Mouse (Mus musculus) layer of hippocampus, adult 8-10 months (tissue): ENCODE measurements around the gene Cox17. TPM values are rescaled to one million over a fixed set of nuclear protein-coding genes. Genes with fewer than 3 reads are reported as not detected.
"Not testable (repeated sequence)": the region's sequence is repeated elsewhere in the genome, so short reads cannot be mapped to it uniquely, and the experiment has no call there.

ENCODE experiments used
- DNase-seq, 2 experiments: peaks; one replicate each; pipeline ENCODE4 v3.0.0; 2022; ENCODE audit warnings: low spot score in 2 of 2
- total RNA-seq, 4 experiments: library from RNA; stranded (reverse); gene quantifications; 2 replicates each; pipeline ENCODE4 v1.2.4; 2022

Cox17 gene
- total RNA-seq, result 100 to 1,000 TPM in 2 of 4 experiments, 10 to 100 TPM in 2; 88.2 to 142 (median 116) TPM

- DNase-seq, result peak; percentile 93
Measured at GRCm38 (mm10) chr16:38346529-38347325, at the start of gene Cox17, which contains the start of gene Gm21987. Cox17 (plus strand) TSS chr16:38346991. Gm21987 (plus strand) TSS chr16:38347040.

GRCm38 (mm10) chr16:38298410-38298809 lies 48.4 kb upstream of the Cox17 start:
- DNase-seq, result no peak

DNA sequence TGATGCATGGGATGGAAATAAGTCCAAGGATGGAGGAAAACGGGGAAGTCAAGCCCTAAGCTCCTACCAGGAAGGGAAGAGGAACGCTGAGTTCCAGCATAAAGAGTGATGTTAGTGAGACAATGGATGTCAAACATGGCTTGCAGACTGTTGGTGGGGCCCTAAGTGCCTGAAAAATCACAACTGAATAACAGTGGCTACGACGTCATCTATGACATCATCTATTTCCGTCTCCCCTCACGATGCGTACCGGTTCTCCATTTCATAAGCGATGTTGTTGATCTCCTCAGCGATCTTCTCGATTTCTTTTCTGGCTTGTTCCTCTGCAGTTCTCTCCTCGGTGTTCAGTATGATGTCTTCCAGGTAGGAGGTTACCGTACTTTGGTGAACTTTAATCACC lies 44.4 kb upstream of the Cox17 start:
- DNase-seq, result no peak

- DNase-seq, result no peak
Measured at GRCm38 (mm10) chr16:38304460-38305194, 42.2 kb upstream of the Cox17 start.

- DNase-seq, result no peak
Measured at GRCm38 (mm10) chr16:38306571-38307220, 40.1 kb upstream of the Cox17 start.

- no peak for DNase-seq
Measured at GRCm38 (mm10) chr16:38307221-38307605, 39.6 kb upstream of the Cox17 start.

DNA sequence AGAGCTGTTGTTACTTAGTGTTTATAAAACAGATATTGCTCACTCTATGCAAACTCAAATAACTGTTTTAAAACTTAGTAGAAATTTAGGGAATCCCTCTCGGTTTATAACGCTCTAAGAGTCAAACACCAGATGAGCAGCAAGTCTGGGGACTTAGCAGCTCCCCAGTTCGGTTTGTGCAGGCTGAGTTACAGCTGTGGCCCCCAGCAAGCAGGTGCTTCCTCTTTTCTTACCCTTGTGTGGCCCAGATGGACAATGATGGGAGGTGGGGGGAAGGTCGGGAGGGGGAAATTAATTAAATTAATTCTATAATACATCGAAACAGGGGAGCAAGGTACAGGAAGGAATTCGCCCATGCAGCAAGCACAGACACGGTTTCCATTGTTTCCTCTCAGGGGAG lies 39.1 kb upstream of the Cox17 start:
- no peak for DNase-seq

GRCm38 (mm10) chr16:38308195-38308594 lies 38.6 kb upstream of the Cox17 start:
- DNase-seq, result no peak

DNA sequence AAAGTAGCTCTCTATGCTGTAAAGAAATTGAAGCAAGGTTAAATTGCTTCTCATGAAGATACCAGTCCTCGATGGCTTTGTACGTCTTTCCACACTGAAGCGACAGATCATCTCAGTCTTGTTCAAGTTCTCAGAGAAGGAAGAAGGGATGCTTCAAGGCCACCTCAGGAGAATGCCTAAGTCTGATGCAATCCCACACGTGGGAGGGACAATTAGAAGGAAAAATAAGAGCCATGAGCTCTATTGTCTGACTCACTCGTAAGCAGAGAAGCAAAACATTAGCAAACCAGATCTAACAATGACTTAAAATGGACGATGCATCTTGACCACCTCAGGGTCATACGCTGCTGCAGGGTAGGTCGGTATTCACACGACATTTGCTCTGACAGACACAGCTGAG lies 28.3 kb upstream of the Cox17 start:
- no peak for DNase-seq

GRCm38 (mm10) chr16:38319087-38319486 lies 27.7 kb upstream of the Cox17 start:
- no peak for DNase-seq

GRCm38 (mm10) chr16:38321452-38321935 lies 25.3 kb upstream of the Cox17 start:
- peak; percentile 15 to 57 for DNase-seq

DNA sequence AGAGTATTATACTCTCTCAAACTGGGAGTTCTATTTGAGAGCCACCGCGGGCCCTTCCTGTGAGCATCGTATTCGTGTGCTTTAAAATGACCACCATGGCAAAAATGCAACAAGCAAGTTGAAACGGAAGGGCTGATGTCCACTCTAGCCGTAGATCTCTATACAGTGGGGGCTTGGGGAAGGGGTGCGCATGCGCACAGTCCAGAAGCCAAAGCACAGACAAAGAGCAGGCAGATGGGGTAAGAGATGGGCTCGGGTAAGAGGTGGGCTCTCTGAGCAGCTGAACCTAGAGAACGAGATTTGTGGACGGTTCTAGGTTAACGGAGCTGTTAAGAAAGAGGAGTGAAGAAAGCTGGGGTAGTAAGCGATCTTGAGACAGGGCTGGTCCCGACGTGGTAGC lies 22.5 kb upstream of the Cox17 start:
- DNase-seq, result no peak

- DNase-seq, result no peak
Measured at GRCm38 (mm10) chr16:38326778-38327397, 19.9 kb upstream of the Cox17 start.

- no peak for DNase-seq
Measured at GRCm38 (mm10) chr16:38329340-38329739, 17.5 kb upstream of the Cox17 start.

GRCm38 (mm10) chr16:38334431-38334830 lies 12.4 kb upstream of the Cox17 start:
- DNase-seq, result no peak

DNA sequence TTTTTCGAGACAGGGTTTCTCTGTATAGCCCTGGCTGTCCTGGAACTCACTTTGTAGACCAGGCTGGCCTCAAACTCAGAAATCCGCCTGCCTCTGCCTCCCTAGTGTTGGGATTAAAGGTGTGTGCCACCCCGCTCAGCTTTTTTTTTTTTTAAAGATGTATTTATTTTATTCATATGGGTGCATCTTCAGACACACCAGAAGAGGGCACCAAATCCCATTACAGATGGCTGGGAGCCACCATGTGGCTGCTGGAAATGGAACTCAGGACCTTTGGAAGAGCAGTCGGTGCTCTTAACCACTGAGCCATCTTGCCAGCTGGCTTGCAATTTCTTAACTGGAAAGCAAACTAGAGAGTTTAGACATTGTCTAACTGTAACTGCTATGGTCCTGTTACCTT lies 8.7 kb upstream of the Cox17 start:
- DNase-seq, result not testable (repeated sequence)

- DNase-seq, result peak; percentile 58 to 70
Measured at GRCm38 (mm10) chr16:38341396-38342324, 5.1 kb upstream of the Cox17 start, which contains the start of gene Maats1. Maats1 (minus strand) TSS chr16:38342143.

- no peak for DNase-seq
Measured at GRCm38 (mm10) chr16:38344941-38345725, 1.7 kb upstream of the Cox17 start.

DNA sequence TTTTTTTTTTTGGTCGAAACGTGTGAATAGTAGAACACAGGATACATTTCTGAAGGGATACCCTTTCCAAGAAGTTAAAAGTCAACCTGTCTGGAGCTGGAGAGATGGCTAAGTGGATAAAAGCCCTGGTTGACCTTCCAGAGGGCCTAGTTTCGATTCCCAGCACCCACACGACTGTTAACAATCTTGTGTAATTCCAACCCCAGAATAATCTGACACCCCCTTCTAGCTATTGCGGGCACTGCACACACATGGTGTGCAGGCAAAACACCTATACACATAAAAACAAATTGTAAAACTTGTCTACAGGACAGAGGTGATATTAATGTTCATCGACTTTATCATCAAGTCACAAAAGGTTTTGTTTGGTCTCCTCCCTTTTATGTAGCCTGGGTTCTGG lies 797 bp downstream of the Cox17 start:
- DNase-seq, result no peak
